Mouse (Mus musculus) megakaryocyte, embryonic 14.5 days (primary cell): ENCODE measurements around the gene Slc19a1. TPM values are rescaled to one million over a fixed set of nuclear protein-coding genes. Genes with fewer than 3 reads are reported as not detected.

ENCODE experiments used
- H3K27me3 ChIP-seq: replicated peaks from 2 replicates; pipeline ENCODE3; 2012; ENCODE audit warnings: inconsistent platforms
- H3K36me3 ChIP-seq: replicated peaks from 2 replicates; pipeline ENCODE3; 2012; ENCODE audit warnings: low read length, inconsistent platforms, mixed read lengths
- H3K4me1 ChIP-seq: 2 replicates; pipeline ENCODE4 v1.6.1; 2012; ENCODE audit warnings: inconsistent platforms
- H3K4me3 ChIP-seq: replicated peaks from 2 replicates; pipeline ENCODE3; 2012; ENCODE audit warnings: moderate library complexity, mild to moderate bottlenecking, inconsistent platforms
- H3K9me3 ChIP-seq: 2 replicates; pipeline ENCODE4 v1.6.1; 2012; ENCODE audit warnings: inconsistent platforms
- FLI1 ChIP-seq: IDR thresholded peaks from 2 replicates; pipeline ENCODE4 v1.6.1; 2012; ENCODE audit warnings: low read length, inconsistent platforms, mixed read lengths
- GATA1 ChIP-seq: IDR thresholded peaks from 3 replicates; pipeline ENCODE4 v1.6.1; 2012; ENCODE audit warnings: mixed read lengths, low read length, inconsistent platforms, borderline replicate concordance
- polyA plus RNA-seq: library from polyadenylated mRNA; stranded (reverse); fragments of >175 nt; gene quantifications from 2 replicates; pipeline ENCODE4 v1.2.3, GENCODE M21; 2012; ENCODE audit warnings: low replicate concordance; ENCODE audit not compliant: insufficient read depth

Slc19a1 gene
- polyA plus RNA-seq, 1 experiment: 13.0 TPM

GRCm38 (mm10) chr10:77089336-77089735 is 57.3 kb downstream of the Slc19a1 start:
- TF ChIP-seq GATA1 (no peak), FLI1 (no peak)
- no peak overlapping the region for H3K4me3 ChIP-seq
- no peaks in the 10 kb centered on the region for H3K27me3 ChIP-seq
- peaks cover 17% of the 10 kb centered on the region for H3K9me3 ChIP-seq
- H3K36me3 ChIP-seq: peaks cover 100% of the 10 kb centered on the region
- H3K4me1 ChIP-seq: peaks cover 69% of the 10 kb centered on the region

DNA sequence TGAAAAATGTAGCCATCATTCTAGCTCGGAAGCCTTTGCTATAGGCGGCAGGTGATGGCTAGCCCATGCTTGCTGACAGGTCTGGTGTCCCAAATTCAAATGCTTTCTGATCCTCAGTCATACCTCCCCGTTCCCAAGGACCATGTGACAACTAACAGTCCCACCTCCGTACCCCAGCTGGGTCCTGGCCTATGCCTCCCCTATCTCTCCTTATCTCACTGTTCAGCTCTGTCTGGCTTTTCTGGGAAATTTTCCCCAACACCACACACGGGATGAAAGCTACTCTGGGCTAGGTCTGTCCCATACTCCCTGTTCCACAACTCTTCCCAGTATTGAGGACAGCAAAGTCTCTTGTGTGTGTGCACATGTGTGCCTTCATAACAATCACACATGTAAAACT is 58.0 kb downstream of the Slc19a1 start:
- Histone ChIP-seq H3K27me3 (no peaks in the 10 kb centered on the region), H3K9me3 (peaks cover 17% of the 10 kb centered on the region), H3K36me3 (peaks cover 100% of the 10 kb centered on the region), H3K4me1 (peaks cover 62% of the 10 kb centered on the region), H3K4me3 (no peak overlapping the region)
- TF ChIP-seq FLI1 (no peak), GATA1 (no peak)

DNA sequence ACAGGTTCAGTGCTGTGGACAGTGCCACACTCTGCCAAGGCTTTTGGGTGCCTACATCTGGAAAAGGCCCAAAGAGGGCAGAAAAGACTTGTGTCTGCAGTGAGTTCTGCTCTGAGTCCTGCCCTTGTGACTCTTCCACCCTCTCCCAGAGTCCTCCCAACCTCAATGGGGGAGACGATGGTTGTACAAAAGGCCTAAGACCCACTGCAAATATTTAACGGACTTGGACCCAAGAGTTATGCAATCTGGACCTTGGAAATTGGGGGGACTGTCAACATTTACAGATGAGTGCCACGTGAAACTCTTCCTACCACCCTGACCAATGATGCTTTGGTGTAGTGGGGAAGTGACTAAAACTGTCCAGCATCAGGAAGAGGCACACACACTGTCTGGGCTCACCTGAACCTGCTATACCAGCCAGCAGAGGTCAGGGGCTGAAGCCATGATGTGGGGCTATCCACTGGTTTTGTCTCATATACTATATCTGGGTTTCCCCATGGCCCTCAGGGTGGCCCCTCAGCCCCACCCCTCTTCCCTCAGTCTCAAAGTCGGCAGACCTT is 59.6 kb downstream of the Slc19a1 start:
- no peaks in the 10 kb centered on the region for H3K27me3 ChIP-seq
- H3K4me3 ChIP-seq: no peak overlapping the region
- H3K36me3 ChIP-seq: peaks cover 100% of the 10 kb centered on the region
- peaks cover 17% of the 10 kb centered on the region for H3K9me3 ChIP-seq
- H3K4me1 ChIP-seq: peaks cover 72% of the 10 kb centered on the region
- TF ChIP-seq GATA1 (no peak), FLI1 (no peak)

- Histone ChIP-seq H3K4me1 (peaks cover 77% of the 10 kb centered on the region), H3K36me3 (peaks cover 98% of the 10 kb centered on the region), H3K27me3 (no peaks in the 10 kb centered on the region), H3K4me3 (no peak overlapping the region), H3K9me3 (peaks cover 17% of the 10 kb centered on the region)
- TF ChIP-seq FLI1: no peak
- TF ChIP-seq GATA1: no peak
These were observed 61.8 kb downstream of the Slc19a1 start for GRCm38 (mm10) chr10:77093817-77094216.

- TF ChIP-seq FLI1 (no peak), GATA1 (no peak)
- Histone ChIP-seq H3K4me3 (no peak overlapping the region), H3K36me3 (peaks cover 95% of the 10 kb centered on the region), H3K4me1 (peaks cover 75% of the 10 kb centered on the region), H3K9me3 (peaks cover 17% of the 10 kb centered on the region), H3K27me3 (no peaks in the 10 kb centered on the region)
These were observed 63.6 kb downstream of the Slc19a1 start for GRCm38 (mm10) chr10:77095666-77096065.

DNA sequence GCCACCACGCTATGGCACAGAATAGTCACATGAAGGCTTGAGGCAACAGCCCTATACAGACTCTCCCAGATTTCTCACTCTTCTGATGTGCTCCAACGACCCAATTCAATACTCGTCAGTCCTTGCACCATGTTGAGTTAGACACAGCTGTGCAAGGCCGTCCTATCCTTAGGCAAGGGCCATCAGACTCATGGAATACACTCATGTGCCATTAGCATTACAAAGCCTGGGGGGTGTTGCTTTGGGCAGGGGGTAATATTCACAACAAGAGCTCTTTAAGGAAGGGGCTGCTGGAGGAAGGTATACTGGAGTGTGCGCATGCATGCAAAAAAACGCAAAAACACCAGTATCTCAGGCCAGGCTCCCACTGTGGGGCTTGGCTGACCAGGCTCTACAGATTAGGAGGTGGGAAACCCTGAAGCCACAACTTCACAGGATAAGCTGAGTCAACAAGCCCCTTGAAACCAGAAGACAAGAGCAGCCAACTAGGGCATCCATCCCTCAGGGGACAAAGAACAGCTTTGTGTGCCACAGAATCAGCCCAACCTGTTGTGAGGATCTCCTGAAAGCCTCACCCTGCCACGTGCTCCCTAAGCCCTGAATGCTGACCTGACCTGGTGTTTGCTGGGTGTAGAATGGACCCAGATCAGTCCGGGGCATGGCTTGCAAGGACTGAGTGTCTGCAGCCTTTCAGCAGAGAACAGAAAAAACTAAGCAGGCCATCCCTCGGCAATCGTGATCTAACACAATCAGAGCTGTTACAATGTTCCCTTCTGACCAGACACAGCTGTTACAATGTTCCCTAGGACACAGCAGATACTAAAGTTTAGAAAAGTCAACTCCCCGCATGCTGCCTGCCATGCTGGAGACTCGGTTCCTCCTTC is 65.2 kb downstream of the Slc19a1 start:
- H3K9me3 ChIP-seq: peaks cover 17% of the 10 kb centered on the region
- peaks cover 90% of the 10 kb centered on the region for H3K36me3 ChIP-seq
- no peaks in the 10 kb centered on the region for H3K27me3 ChIP-seq
- H3K4me1 ChIP-seq: peaks cover 72% of the 10 kb centered on the region
- H3K4me3 ChIP-seq: no peak overlapping the region
- no peak for TF ChIP-seq FLI1
- no peak for TF ChIP-seq GATA1

- peaks cover 68% of the 10 kb centered on the region for H3K4me1 ChIP-seq
- no peaks in the 10 kb centered on the region for H3K27me3 ChIP-seq
- peaks cover 11% of the 10 kb centered on the region for H3K9me3 ChIP-seq
- H3K36me3 ChIP-seq: peaks cover 84% of the 10 kb centered on the region
- H3K4me3 ChIP-seq: no peak overlapping the region
- TF ChIP-seq FLI1: no peak
- TF ChIP-seq GATA1: no peak
These were observed 65.8 kb downstream of the Slc19a1 start for GRCm38 (mm10) chr10:77097890-77098200.

- Histone ChIP-seq H3K27me3 (no peaks in the 10 kb centered on the region), H3K9me3 (peaks cover 5% of the 10 kb centered on the region), H3K36me3 (peaks cover 80% of the 10 kb centered on the region), H3K4me3 (no peak overlapping the region), H3K4me1 (peaks cover 75% of the 10 kb centered on the region)
- TF ChIP-seq FLI1: no peak
- no peak for TF ChIP-seq GATA1
These were observed 66.6 kb downstream of the Slc19a1 start for GRCm38 (mm10) chr10:77098619-77099018.

DNA sequence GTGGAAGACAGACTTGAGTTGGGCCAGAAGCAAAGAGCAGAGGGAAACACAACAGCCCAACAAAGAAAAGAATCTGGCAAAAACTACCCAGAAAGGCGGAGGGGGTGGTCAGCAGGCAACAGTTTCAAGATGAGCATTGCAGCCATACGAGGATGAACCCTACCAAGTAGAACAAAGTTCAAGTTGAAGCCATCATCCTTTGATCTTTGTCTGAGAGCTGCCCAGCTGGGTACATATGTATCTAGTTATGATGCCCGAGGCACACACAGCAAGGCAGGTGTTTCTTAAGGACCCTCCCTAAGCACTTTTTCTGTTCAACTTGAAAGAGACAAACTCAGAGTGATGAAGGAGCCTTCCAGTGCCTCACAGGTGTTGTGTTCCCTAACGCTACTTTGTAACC is 67.7 kb downstream of the Slc19a1 start:
- peaks cover 68% of the 10 kb centered on the region for H3K36me3 ChIP-seq
- H3K4me3 ChIP-seq: no peak overlapping the region
- H3K9me3 ChIP-seq: no peaks in the 10 kb centered on the region
- TF ChIP-seq FLI1 (no peak), GATA1 (no peak)
- H3K27me3 ChIP-seq: no peaks in the 10 kb centered on the region
- peaks cover 82% of the 10 kb centered on the region for H3K4me1 ChIP-seq

DNA sequence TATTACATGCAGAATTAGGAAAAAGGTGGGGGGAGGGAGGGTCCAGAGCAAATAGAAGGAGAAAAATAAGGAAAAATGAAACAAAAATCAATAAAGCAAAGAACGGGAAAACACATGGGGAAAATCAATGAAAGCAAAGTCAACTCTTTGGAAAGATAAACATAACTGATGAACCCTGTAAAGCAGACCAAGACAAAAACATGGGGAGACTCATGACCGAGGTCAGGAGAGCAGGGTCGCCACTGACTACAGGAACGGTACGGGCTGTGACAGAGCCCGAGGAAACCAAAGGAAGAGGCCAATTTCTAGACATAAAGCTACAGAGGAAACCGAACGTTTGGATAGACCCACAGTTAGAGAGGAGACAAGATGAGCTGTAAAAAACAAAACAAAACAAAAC is 71.6 kb downstream of the Slc19a1 start:
- Histone ChIP-seq H3K36me3 (peaks cover 61% of the 10 kb centered on the region), H3K27me3 (no peaks in the 10 kb centered on the region), H3K9me3 (peaks cover 11% of the 10 kb centered on the region), H3K4me3 (peak overlapping the region; percentile 77), H3K4me1 (peaks cover 81% of the 10 kb centered on the region)
- no peak for TF ChIP-seq GATA1
